Mouse (Mus musculus): ENCODE data around the gene Olfr944. TPM values are rescaled to one million over a fixed set of nuclear protein-coding genes. Genes with fewer than 3 reads are reported as not detected.

The Olfr944 gene
- polyA plus RNA-seq (2012; ENCODE audit: insufficient read depth, insufficient read length, missing spikeins) = not detected in 2 replicates

DNA sequence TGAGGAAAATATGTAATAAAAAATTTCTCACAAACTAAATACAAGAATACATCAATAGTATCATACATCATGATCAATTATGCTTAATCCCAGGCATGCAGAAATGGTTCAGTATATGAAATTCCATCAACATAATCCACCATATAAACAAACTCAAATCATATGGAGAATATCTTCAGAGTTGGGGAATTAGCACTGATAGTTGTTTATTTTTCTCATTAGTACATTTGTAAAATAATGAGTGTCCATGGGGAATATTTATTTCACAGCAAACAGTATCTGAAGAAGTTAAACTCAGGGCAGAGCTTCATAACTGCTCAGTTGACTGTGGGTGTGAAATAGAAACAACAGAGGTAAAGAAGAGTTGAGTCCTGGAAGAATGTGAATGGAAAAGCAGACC lies at the start of gene Olfr944:
Gene Olfr944, plus strand, starts transcription at position 301 of the 400 bp plus-strand sequence.
- H3K4me3 ChIP-seq (ENCODE audit: insufficient read depth, low read length) = no peak within 1 kb of the TSS
- TF ChIP-seq CTCF (IDR thresholded peaks at IDR 0.05; ENCODE audit: low read depth, low read length) = no peak
- no peak for TF ChIP-seq POLR2A (IDR thresholded peaks at IDR 0.05; ENCODE audit: borderline replicate concordance, low read depth, low read length)
- H3K4me1 ChIP-seq (ENCODE audit: control insufficient read depth, insufficient read depth, low read length) = no peaks in the 10 kb centered on the region
- no peak within 1 kb of the TSS for H3K27ac ChIP-seq (ENCODE audit: insufficient read depth, low read depth, low read length)

GRCm38 (mm10) chr9:39152401-39152800 lies 49.3 kb upstream of the Olfr944 start:
- no peaks in the 10 kb centered on the region for H3K4me1 ChIP-seq (ENCODE audit: control insufficient read depth, insufficient read depth, low read length)
- H3K4me3 ChIP-seq (ENCODE audit: insufficient read depth, low read length) = no peak overlapping the region
- TF ChIP-seq POLR2A (IDR thresholded peaks at IDR 0.05; ENCODE audit: borderline replicate concordance, low read depth, low read length) = no peak
- TF ChIP-seq CTCF (IDR thresholded peaks at IDR 0.05; ENCODE audit: low read depth, low read length) = no peak
- H3K27ac ChIP-seq (ENCODE audit: insufficient read depth, low read depth, low read length) = no peak overlapping the region

GRCm38 (mm10) chr9:39166004-39166403 lies 35.7 kb upstream of the Olfr944 start, which contains the start of gene Olfr943:
Gene Olfr943, plus strand, starts transcription at chr9:39166304.
- Histone ChIP-seq H3K4me3 (ENCODE audit: insufficient read depth, low read length) (no peak within 1 kb of the TSS), H3K4me1 (ENCODE audit: control insufficient read depth, insufficient read depth, low read length) (no peaks in the 10 kb centered on the region), H3K27ac (ENCODE audit: insufficient read depth, low read depth, low read length) (no peak within 1 kb of the TSS)
- TF ChIP-seq CTCF (IDR thresholded peaks at IDR 0.05; ENCODE audit: low read depth, low read length) = no peak
- TF ChIP-seq POLR2A (IDR thresholded peaks at IDR 0.05; ENCODE audit: borderline replicate concordance, low read depth, low read length) = no peak

- TF ChIP-seq POLR2A (IDR thresholded peaks at IDR 0.05; ENCODE audit: borderline replicate concordance, low read depth, low read length) = no peak
- TF ChIP-seq CTCF (IDR thresholded peaks at IDR 0.05; ENCODE audit: low read depth, low read length) = no peak
- Histone ChIP-seq H3K4me3 (ENCODE audit: insufficient read depth, low read length) (no peak within 1 kb of the TSS), H3K27ac (ENCODE audit: insufficient read depth, low read depth, low read length) (no peak within 1 kb of the TSS), H3K4me1 (ENCODE audit: control insufficient read depth, insufficient read depth, low read length) (no peaks in the 10 kb centered on the region)
Measured at GRCm38 (mm10) chr9:39249894-39250293, 48.2 kb downstream of the Olfr944 start, which contains the start of gene Olfr1537. Gene Olfr1537, minus strand, starts transcription at chr9:39249994.

Other genes with a start within 250 kb of the Olfr944 start
- gene Olfr933, start 229.6 kb upstream of the Olfr944 start, polyA plus RNA-seq (2012; ENCODE audit: insufficient read depth, insufficient read length, missing spikeins) = not detected in 2 replicates
- not detected in 2 replicates for gene Olfr934, start 213.6 kb upstream of the Olfr944 start, polyA plus RNA-seq (2012; ENCODE audit: insufficient read depth, insufficient read length, missing spikeins)
- not detected in 2 replicates for gene Olfr935, start 202.2 kb upstream of the Olfr944 start, polyA plus RNA-seq (2012; ENCODE audit: insufficient read depth, insufficient read length, missing spikeins)
- not detected in 2 replicates for gene Olfr146, start 178.5 kb upstream of the Olfr944 start, polyA plus RNA-seq (2012; ENCODE audit: insufficient read depth, insufficient read length, missing spikeins)
- not detected in 2 replicates for gene Olfr937, start 137.0 kb upstream of the Olfr944 start, polyA plus RNA-seq (2012; ENCODE audit: insufficient read depth, insufficient read length, missing spikeins)
- gene Olfr938, start 123.0 kb upstream of the Olfr944 start, polyA plus RNA-seq (2012; ENCODE audit: insufficient read depth, insufficient read length, missing spikeins) = not detected in 2 replicates
- gene Olfr27, start 73.8 kb upstream of the Olfr944 start, polyA plus RNA-seq (2012; ENCODE audit: insufficient read depth, insufficient read length, missing spikeins) = not detected in 2 replicates
- 0.24 TPM in 1 of 2 replicates, not detected in the other for gene Olfr943, start 35.6 kb upstream of the Olfr944 start, polyA plus RNA-seq (2012; ENCODE audit: insufficient read depth, insufficient read length, missing spikeins)
- gene Olfr1537, start 48.1 kb downstream of the Olfr944 start, polyA plus RNA-seq (2012; ENCODE audit: insufficient read depth, insufficient read length, missing spikeins) = not detected in 2 replicates
- gene Olfr945, start 74.9 kb downstream of the Olfr944 start, polyA plus RNA-seq (2012; ENCODE audit: insufficient read depth, insufficient read length, missing spikeins) = not detected in 2 replicates
- not detected in 2 replicates for gene Olfr948, start 124.1 kb downstream of the Olfr944 start, polyA plus RNA-seq (2012; ENCODE audit: insufficient read depth, insufficient read length, missing spikeins)
- gene Olfr951, start 185.5 kb downstream of the Olfr944 start, polyA plus RNA-seq (2012; ENCODE audit: insufficient read depth, insufficient read length, missing spikeins) = not detected in 2 replicates
- not detected in 2 replicates for gene Olfr952, start 225.2 kb downstream of the Olfr944 start, polyA plus RNA-seq (2012; ENCODE audit: insufficient read depth, insufficient read length, missing spikeins)

Data from bone marrow macrophage, adult 2 months (primary cell).